Mouse (Mus musculus) right cerebral cortex, postnatal 36 days (tissue): Measurements from ENCODE around the gene P2rx4.
"Not testable (repeated sequence)": the region's sequence is repeated elsewhere in the genome, so short reads cannot be mapped to it uniquely, and the experiment has no call there.

ENCODE experiments used
- DNase-seq, 2 experiments: peaks; one replicate each; pipeline ENCODE4 v3.0.0; 2022; ENCODE audit warnings: low spot score in 2 of 2, mixed read lengths in 1 of 2

The P2rx4 gene

DNA sequence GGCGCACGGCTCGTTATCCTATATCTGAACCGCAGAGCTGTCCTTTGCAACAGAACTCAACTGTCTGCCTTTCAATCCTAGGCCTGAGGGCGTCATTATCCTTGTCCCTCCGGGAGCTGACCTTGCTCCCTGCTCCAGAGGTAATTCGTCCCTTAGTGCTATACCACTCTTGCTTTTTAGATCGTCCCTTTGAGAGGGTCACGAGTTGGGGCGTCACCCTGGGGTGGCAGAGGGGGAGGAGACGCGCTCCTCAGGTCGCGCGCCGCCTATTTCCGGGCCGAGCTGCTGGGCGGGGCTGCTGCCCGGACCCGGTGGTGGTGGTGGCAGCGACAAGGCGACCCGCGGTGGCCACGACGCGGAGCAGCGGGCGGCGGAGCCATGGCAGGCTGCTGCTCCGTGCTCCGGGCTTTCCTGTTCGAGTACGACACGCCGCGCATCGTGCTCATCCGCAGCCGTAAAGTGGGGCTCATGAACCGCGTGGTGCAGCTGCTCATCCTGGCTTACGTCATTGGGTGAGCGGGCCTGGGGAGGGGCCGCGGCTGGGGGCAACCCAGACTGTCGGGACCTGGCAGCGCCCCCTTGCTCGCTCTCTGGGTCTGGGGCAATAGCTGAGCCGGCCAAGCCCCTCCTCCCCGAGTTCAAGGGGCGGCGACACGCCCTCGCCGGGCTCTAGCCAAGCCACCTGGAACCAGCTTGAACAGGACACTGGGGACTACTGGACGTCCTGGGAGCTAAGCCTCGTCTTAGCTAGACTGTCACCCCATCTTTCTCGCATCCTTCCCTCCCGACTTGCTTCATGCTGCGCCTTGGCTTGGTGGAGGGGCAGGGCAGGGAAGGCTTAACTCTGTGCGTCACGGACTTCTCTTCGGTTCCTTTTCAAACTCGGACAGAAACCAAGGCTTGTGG is at the start of gene P2rx4:
P2rx4 (plus strand) TSS at position 269 of the 906 bp plus-strand sequence.
- peak; percentile 83 to 84 for DNase-seq

GRCm38 (mm10) chr5:122662501-122662900 is 44.8 kb upstream of the P2rx4 start:
- DNase-seq = no peak

DNA sequence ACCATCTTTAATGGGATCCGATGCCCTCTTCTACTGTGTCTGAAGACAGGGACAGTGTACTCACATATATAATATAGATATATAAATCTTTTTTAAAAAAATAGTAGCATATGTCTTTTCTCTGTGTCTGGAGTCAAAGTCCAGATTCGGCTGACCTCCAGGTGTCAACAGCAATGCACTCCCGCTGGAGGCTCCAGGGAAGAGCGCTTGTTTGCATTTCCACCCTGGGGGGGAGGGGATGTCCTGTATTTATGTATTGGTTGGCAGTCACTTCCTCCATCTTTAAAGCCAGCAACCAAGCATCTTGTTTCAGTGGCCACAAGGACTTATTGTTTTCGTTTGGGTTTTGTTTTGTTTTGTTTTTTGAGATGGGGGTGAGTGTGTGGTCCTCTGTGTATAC is 42.3 kb upstream of the P2rx4 start:
- no peak for DNase-seq

- no peak for DNase-seq
Measured at GRCm38 (mm10) chr5:122668981-122669897, 38.1 kb upstream of the P2rx4 start.

GRCm38 (mm10) chr5:122671641-122672040 is 35.7 kb upstream of the P2rx4 start:
- not testable (repeated sequence) for DNase-seq

DNA sequence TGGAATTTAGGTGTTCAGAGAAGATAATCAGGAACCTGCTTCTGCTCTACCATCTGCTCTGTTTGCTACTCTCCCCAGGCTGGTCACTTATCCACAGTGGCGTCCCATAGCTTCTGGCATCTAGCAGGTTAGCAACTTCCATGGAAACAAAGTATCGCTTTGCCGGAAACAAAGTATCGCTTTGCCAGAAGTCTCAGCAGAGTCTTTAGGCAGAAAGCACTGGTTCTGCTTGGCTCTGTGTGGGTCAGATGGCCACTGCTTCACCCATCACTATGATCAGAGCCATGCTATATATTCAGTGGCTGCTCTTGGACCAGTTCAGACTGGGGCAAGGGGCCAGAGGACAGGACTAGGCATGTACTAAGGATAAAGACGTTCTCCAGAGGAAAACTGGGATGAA is 35.0 kb upstream of the P2rx4 start:
- no peak for DNase-seq

DNA sequence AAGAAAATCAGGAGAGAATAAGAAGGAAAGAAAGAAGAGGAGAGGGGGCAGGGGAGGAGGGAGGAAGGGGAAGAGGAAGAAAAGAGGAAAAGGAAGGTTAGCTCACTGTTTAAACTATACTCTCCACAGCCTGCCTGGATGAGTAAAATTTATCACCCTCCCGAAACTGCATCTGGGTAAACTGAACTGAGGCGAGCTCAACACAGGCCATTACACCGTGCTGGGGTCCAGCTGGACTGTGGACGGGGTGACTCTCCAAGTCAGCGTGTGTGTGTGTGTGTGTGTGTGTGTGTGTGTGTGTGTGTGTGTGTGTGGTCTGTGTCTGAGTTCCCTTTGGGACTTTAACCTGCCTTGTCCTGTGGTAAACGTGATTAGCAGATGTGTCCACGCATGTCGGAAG is 31.3 kb upstream of the P2rx4 start:
- no peak for DNase-seq

- no peak for DNase-seq
Measured at GRCm38 (mm10) chr5:122677983-122678382, 29.4 kb upstream of the P2rx4 start.

- no peak for DNase-seq
Measured at GRCm38 (mm10) chr5:122679881-122680280, 27.5 kb upstream of the P2rx4 start.

- DNase-seq = no peak
Measured at GRCm38 (mm10) chr5:122681276-122681675, 26.1 kb upstream of the P2rx4 start.

DNA sequence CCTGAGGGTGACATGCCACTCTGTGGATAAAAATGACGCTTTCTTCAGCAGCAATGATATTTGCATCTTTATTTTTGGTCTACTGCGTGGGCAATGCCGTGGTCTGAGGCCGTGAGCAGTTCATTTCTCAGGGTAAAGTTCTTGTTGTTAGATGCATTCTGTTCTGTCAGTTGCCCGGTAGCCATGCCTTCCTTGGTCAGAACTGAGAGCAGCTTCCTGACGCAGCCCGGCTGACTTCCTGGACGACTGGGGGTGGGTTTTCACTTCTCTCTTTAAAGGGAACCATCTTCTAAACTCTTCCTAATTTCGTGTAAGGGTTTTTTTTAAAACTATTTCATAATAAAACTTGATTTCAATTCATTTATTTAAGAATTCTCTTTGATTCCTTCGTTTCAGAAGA is 23.4 kb upstream of the P2rx4 start:
- no peak for DNase-seq

- DNase-seq = no peak
Measured at GRCm38 (mm10) chr5:122687391-122687790, 20.0 kb upstream of the P2rx4 start.

GRCm38 (mm10) chr5:122689153-122689552 is 18.2 kb upstream of the P2rx4 start:
- DNase-seq = no peak

GRCm38 (mm10) chr5:122690486-122690885 is 16.9 kb upstream of the P2rx4 start:
- DNase-seq = no peak

GRCm38 (mm10) chr5:122693431-122694207 is 13.7 kb upstream of the P2rx4 start:
- peak in 1 of 2 experiments; percentile 8 for DNase-seq

- DNase-seq = no peak
Measured at GRCm38 (mm10) chr5:122695516-122695915, 11.8 kb upstream of the P2rx4 start.

DNA sequence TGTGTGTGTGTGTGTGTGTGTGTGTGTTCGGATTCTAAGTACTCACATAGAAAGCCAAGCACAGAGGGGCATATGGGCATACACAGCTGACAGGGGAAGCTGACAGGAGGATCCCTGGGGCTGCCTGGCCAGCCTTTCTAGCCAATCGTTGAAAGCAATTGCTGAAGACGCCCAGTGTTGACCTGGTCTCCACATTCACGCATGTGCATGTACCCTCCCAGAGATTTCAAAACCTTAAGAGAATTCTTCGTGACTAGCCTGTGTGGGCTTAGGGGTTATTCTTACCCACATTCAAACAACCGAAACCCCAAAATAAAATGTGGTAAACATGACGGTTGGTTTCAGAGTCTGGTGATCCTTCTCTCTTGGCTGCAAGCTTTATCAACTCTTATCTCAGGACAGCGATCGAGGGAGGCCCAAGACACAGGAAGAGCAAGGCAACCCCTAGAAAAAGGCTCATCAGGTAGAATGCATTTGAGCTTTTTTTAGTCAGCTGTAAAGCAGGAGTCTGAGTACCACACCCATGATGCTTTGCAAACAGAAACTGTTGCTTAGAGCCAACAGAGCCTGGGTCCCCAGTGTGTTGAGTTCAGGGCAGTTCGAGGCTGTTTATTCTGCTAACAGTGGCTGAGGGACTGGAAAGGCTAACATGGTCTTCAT is 9.2 kb upstream of the P2rx4 start:
- DNase-seq = no peak

DNA sequence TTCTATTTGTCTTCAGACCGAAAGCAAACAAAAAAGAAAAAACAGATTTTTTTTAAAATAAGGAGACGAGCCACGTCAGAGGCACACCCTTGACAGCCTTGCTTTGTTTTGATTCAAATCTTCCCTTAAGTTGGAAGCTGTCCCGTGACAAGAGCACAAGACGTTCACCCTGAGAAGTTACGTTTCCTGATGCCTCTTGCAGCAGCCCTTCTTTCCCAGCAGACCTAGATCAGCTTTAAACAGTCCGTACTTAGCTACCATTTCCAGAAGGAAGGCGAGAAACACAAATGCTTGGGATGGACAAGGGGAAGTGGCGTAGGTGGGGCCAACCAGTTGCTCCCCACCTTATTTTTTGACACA is 8.7 kb upstream of the P2rx4 start:
- DNase-seq = no peak

DNA sequence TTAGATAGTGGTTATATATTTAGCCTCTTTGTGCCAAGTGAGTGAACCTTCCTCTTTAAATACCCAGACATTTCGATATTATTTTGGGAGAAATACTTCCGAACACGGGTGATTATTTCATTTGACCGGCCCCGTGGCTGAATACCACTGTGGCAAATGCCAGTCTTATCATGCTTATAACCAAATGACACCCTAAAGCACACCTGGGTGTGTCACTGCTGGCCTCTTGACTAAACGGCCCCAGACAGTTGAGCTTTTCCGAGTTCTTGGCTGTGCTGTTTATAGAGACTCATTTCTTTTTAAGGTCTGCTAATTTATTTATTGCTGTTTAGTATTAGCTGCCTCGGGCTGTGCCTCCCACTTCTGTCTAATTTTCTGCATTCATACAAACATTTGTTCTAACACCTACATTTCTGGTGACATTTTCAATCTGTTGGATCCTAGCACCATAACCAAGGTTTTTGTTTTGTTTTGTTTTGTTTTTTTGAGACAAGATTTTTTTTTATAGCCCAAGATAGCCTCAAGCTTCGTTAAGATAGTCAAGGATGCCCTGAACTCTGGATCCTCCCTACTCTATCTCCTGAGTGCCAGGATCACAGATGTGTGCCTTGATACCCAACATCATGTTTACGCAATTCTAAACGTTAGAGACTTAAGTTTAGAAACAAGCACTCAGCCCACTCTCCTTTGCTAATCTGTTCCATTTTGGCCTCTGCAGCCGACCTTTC is 7.1 kb upstream of the P2rx4 start:
- DNase-seq = no peak

DNA sequence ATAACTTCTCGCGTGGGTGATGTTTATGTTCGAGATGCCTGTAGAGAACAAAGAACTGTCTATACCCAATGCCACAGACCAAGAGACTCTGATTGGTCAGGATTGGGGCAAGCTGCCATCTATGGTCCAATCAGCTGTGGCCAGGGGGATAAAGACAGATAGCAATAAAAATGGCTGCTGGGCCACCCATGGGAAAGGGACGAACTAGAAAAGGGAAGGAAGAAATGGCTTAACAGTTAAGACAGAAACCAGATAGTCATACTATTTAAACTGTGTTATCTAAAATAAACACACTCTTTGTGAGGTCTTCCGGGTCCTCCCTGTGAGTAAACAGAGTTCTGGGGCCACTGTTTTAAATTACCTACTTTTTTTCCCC is 6.5 kb upstream of the P2rx4 start:
- DNase-seq = no peak

GRCm38 (mm10) chr5:122702156-122702555 is 5.2 kb upstream of the P2rx4 start:
- DNase-seq = no peak
